Mouse (Mus musculus): ENCODE results near the gene Tmem252. TPM values are rescaled to one million over a fixed set of nuclear protein-coding genes. Genes with fewer than 3 reads are reported as not detected.

Gene Tmem252
- 0.64 and 0.78 TPM in 2 replicates for polyA plus RNA-seq (2021; fragmentation: Nextera tagmentation)
- long read RNA-seq, experiment 1, result 0 reads
- long read RNA-seq, experiment 2, full-length matches to known transcripts, result 3 of 3 reads
- long read RNA-seq, experiment 2, partial matches to known transcripts, result 0 of 3 reads
- long read RNA-seq, experiment 2, other reads (novel, unspliced or antisense), result 0 of 3 reads

GRCm38 (mm10) chr19:24673762-24674161 lies at the start of gene Tmem252:
Gene Tmem252 (plus strand): TSS chr19:24674008.

Other genes starting within 250 kb of the Tmem252 start
- gene Fam122a, start 196.7 kb upstream of the Tmem252 start, polyA plus RNA-seq (2021; fragmentation: Nextera tagmentation), result 17.4 and 17.6 TPM in 2 replicates
- gene Pip5k1b, start 118.1 kb upstream of the Tmem252 start, polyA plus RNA-seq (2021; fragmentation: Nextera tagmentation), result 11.7 and 17.9 TPM in 2 replicates
- 0.13 and 0.25 TPM in 2 replicates for gene Pgm5, start 187.8 kb downstream of the Tmem252 start, polyA plus RNA-seq (2021; fragmentation: Nextera tagmentation)
- gene Gm10053, start 201.7 kb downstream of the Tmem252 start, polyA plus RNA-seq (2021; fragmentation: Nextera tagmentation), result 204 and 209 TPM in 2 replicates
- not detected in 2 replicates for gene Foxd4, start 227.2 kb downstream of the Tmem252 start, polyA plus RNA-seq (2021; fragmentation: Nextera tagmentation)

All from layer of hippocampus, adult 6 months (tissue).